ENCODE assay signal across 9 mouse cellular contexts in genomic region chr4:31561823-31562222, GRCm38 (mm10).
DNase-seq lines count a peak whose midpoint lies in the region; ATAC-seq and TF ChIP-seq lines count a peak whose summit lies in the region.
"Had no signal": no experiment of that assay in that cellular context is flagged by ENCODE, and none has a peak within 500 bp of the region (broad histone marks: within the 10 kb centered on the region; RNA-seq: fewer than 3 reads in every experiment).

No protein-coding gene starts in this region.

- intact Hi-C loops in gastrocnemius, adult 2 months (cut with DNase I): loop anchor here (10.0 kb wide), 1 partner anchor 373 kb away; no protein-coding TSS in a partner anchor
- intact Hi-C loops in gastrocnemius, postnatal 36 days (cut with DNase I): no loop called here

- H3K9ac ChIP-seq in heart, embryonic 14.5 days (ENCODE audit: low read length): no peak overlapping the region
- no peak overlapping the region for H3K9ac ChIP-seq in lung, postnatal 0 days (replicated peaks; ENCODE audit: low read depth)
- H3K9ac ChIP-seq in neural tube, embryonic 15.5 days (replicated peaks): no peak overlapping the region
- H3K9ac ChIP-seq: limb, embryonic 15.5 days had no signal

- H3K4me1 ChIP-seq in heart, embryonic 14.5 days (ENCODE audit: control insufficient read depth in 2 of 2, insufficient read depth in 2 of 2, low read length in 2 of 2): peaks cover 8 to 11% of the 10 kb centered on the region in 2 experiments
- no peaks in the 10 kb centered on the region for H3K4me1 ChIP-seq in lung, postnatal 0 days (ENCODE audit: insufficient read depth, low read depth, low read length)
- 0 out of 2 replicates have a peak, but pooled peaks cover 2% of the 10 kb centered on the region for H3K4me1 ChIP-seq in neural tube, embryonic 15.5 days

- no peaks in the 10 kb centered on the region for H3K9me3 ChIP-seq in heart, embryonic 14.5 days (ENCODE audit: control insufficient read depth, low read length)
- H3K9me3 ChIP-seq in lung, postnatal 0 days (ENCODE audit: low read length): no peaks in the 10 kb centered on the region
- no peaks in the 10 kb centered on the region for H3K9me3 ChIP-seq in neural tube, embryonic 15.5 days (replicated peaks)
- H3K9me3 ChIP-seq: limb, embryonic 15.5 days had no signal

- peak overlapping the region; percentile 50 for H3K4me2 ChIP-seq in heart, embryonic 14.5 days (ENCODE audit: low read length)
- peak overlapping the region; percentile 22; the same call in 1 of the 2 replicates for H3K4me2 ChIP-seq in lung, postnatal 0 days (replicated peaks; ENCODE audit: low read depth, low read length)
- H3K4me2 ChIP-seq in neural tube, embryonic 15.5 days: no peak overlapping the region
- H3K4me2 ChIP-seq: limb, embryonic 15.5 days had no signal

- TF ChIP-seq CTCF in gastrocnemius, adult 2 months (IDR thresholded peaks at IDR 0.05): peak; percentile 66
- TF ChIP-seq CTCF in lung, postnatal 0 days (IDR thresholded peaks at IDR 0.05): peak; percentile 74

- H3K27ac ChIP-seq in gastrocnemius, adult 2 months: no peak overlapping the region
- peak overlapping the region; percentile 35 to 46; a peak in 2 of 4 replicates for H3K27ac ChIP-seq in heart, embryonic 14.5 days (replicated peaks in 1 of 2; ENCODE audit: control insufficient read depth in 1 of 2, insufficient read depth in 1 of 2, low read depth in 2 of 2, low read length in 2 of 2)
- H3K27ac ChIP-seq in lung, postnatal 0 days (ENCODE audit: low read length): no peak overlapping the region
- H3K27ac ChIP-seq in neural tube, embryonic 15.5 days (replicated peaks): no peak overlapping the region
- H3K27ac ChIP-seq: limb, embryonic 15.5 days had no signal

- 12% methylated on average over 3 of the region's 3 CpGs for WGBS in heart, embryonic 14.5 days
- WGBS in lung, postnatal 0 days: 15% methylated on average over 3 of the region's 3 CpGs
- 25% methylated on average over 3 of the region's 3 CpGs for WGBS in neural tube, embryonic 15.5 days

- no peaks in the 10 kb centered on the region for H3K36me3 ChIP-seq in heart, embryonic 14.5 days (ENCODE audit: control insufficient read depth, insufficient read depth, low read length)
- no peaks in the 10 kb centered on the region for H3K36me3 ChIP-seq in lung, postnatal 0 days (ENCODE audit: insufficient read depth, low read length)
- H3K36me3 ChIP-seq in neural tube, embryonic 15.5 days: no peaks in the 10 kb centered on the region
- H3K36me3 ChIP-seq: limb, embryonic 15.5 days had no signal

- peak overlapping the region; percentile 65 for H3K4me3 ChIP-seq in gastrocnemius, adult 2 months
- H3K4me3 ChIP-seq in heart, embryonic 14.5 days (ENCODE audit: control insufficient read depth in 1 of 2, insufficient read depth in 1 of 2, low read depth in 1 of 2, low read length in 2 of 2): peak overlapping the region in 1 of 2 experiments; percentile 20; a peak in 2 of 4 replicates
- H3K4me3 ChIP-seq in lung, postnatal 0 days (ENCODE audit: low read depth, low read length): no peak overlapping the region
- no peak overlapping the region for H3K4me3 ChIP-seq in neural tube, embryonic 15.5 days (replicated peaks)
- H3K4me3 ChIP-seq: limb, embryonic 15.5 days had no signal

- DNase-seq in gastrocnemius, adult 2 months: peak; percentile 23
- DNase-seq in gastrocnemius, postnatal 36 days: no peak
- peak; percentile 14 for DNase-seq in urinary bladder, postnatal 14 days (ENCODE audit: low spot score)
- DNase-seq in urinary bladder, adult 2 months (ENCODE audit: low spot score): no peak
- peak; percentile 56 for DNase-seq in lung, postnatal 0 days (ENCODE audit: low spot score)
- no peak for DNase-seq in cerebellum, postnatal 4 days (ENCODE audit: low spot score in 2 of 2)

- ATAC-seq in heart, embryonic 14.5 days (ENCODE audit: insufficient number of reproducible peaks, insufficient read depth, low FRiP score, low read depth): no peak
- 0 out of 2 replicates have a peak, but pooled peaks have one; percentile 23 for ATAC-seq in lung, postnatal 0 days
- no peak for ATAC-seq in neural tube, embryonic 15.5 days (ENCODE audit: low FRiP score)

- H3K27me3 ChIP-seq in heart, embryonic 14.5 days (ENCODE audit: control insufficient read depth, insufficient read depth, low read length): no peaks in the 10 kb centered on the region
- H3K27me3 ChIP-seq in lung, postnatal 0 days (replicated peaks; ENCODE audit: insufficient read depth, low read length): no peaks in the 10 kb centered on the region
- no peaks in the 10 kb centered on the region for H3K27me3 ChIP-seq in neural tube, embryonic 15.5 days (replicated peaks)
- H3K27me3 ChIP-seq: limb, embryonic 15.5 days had no signal

- TF ChIP-seq EP300 in lung, postnatal 0 days (IDR thresholded peaks at IDR 0.05): no peak

Comparison
In these comparisons a context has a peak if more than half of its experiments do, and no peak if none do; other contexts are left out.
1. DNase-seq: peak in gastrocnemius, adult 2 months (single experiment), urinary bladder, postnatal 14 days (single experiment) and lung, postnatal 0 days (single experiment); none in gastrocnemius, postnatal 36 days (0 of 2), urinary bladder, adult 2 months (single experiment) and cerebellum, postnatal 4 days (0 of 2).
2. H3K27ac ChIP-seq: peak in heart, embryonic 14.5 days (2 of 2); none in gastrocnemius, adult 2 months (single experiment), lung, postnatal 0 days (single experiment) and neural tube, embryonic 15.5 days (single experiment).